Mouse (Mus musculus) adrenal gland, adult 18-20 months (tissue): ENCODE measurements around the gene Rnase9. TPM values are rescaled to one million over a fixed set of nuclear protein-coding genes. Genes with fewer than 3 reads are reported as not detected.

Experiments
- total RNA-seq, 2 experiments: library from RNA; stranded (reverse); gene quantifications; 1 replicate in 1 of 2; 2 replicates in 1 of 2; pipeline ENCODE4 v1.2.3; 2021

Gene Rnase9
- total RNA-seq, 2 experiments from 2014 or later: not detected

Other genes with a start within 250 kb of the Rnase9 start
- not detected for gene Ccnb1ip1, start 234.1 kb downstream of the Rnase9 start, total RNA-seq
- gene Parp2, start 234.0 kb downstream of the Rnase9 start, total RNA-seq: 10 to 100 TPM; 21.0 to 22.7 TPM
- 10 to 100 TPM; 22.2 to 25.2 TPM for gene Tep1, start 171.3 kb downstream of the Rnase9 start, total RNA-seq
- gene Klhl33, start 144.4 kb downstream of the Rnase9 start, total RNA-seq: 1 to 10 TPM in 1 of 2 experiments, under 1 TPM in 1; 0.83 to 1.3 TPM
- 10 to 100 TPM; 48.9 to 51.3 TPM for gene Osgep, start 117.0 kb downstream of the Rnase9 start, total RNA-seq
- gene Apex1, start 116.9 kb downstream of the Rnase9 start, total RNA-seq: 10 to 100 TPM; 50.7 to 66.7 TPM
- 10 to 100 TPM; 54.8 to 63.0 TPM for gene Pip4p1, start 111.0 kb downstream of the Rnase9 start, total RNA-seq
- 10 to 100 TPM; 35.0 to 40.3 TPM for gene Pnp, start 110.8 kb downstream of the Rnase9 start, total RNA-seq
- gene Gm49342, start 97.4 kb downstream of the Rnase9 start, total RNA-seq: 10 to 100 TPM; 31.9 to 43.9 TPM
- gene Pnp2, start 85.9 kb downstream of the Rnase9 start, total RNA-seq: 1 to 10 TPM; 1.7 to 2.7 TPM
- gene Rnase10, start 34.1 kb downstream of the Rnase9 start, total RNA-seq: not detected
- gene Rnase11, start 8.3 kb upstream of the Rnase9 start, total RNA-seq: not detected
- gene Rnase12, start 15.8 kb upstream of the Rnase9 start, total RNA-seq: not detected
- under 1 TPM in 1 of 2 experiments, not detected in 1; 0.03 TPM for gene Olfr750, start 32.6 kb upstream of the Rnase9 start, total RNA-seq
- gene Rnase4, start 49.2 kb upstream of the Rnase9 start, total RNA-seq: 10 to 100 TPM; 44.8 to 61.9 TPM
- gene Ang, start 49.3 kb upstream of the Rnase9 start, total RNA-seq: 1 to 10 TPM; 4.9 to 9.2 TPM
- gene Eddm3b, start 72.6 kb upstream of the Rnase9 start, total RNA-seq: not detected
- 1 to 10 TPM; 1.3 to 2.0 TPM for gene Rnase6, start 82.0 kb upstream of the Rnase9 start, total RNA-seq
- not detected for gene Rnase1, start 104.9 kb upstream of the Rnase9 start, total RNA-seq
- not detected for gene Rnase2b, start 120.4 kb upstream of the Rnase9 start, total RNA-seq
- not detected for gene Ang2, start 157.3 kb upstream of the Rnase9 start, total RNA-seq
- gene Ear14, start 161.5 kb upstream of the Rnase9 start, total RNA-seq: not detected
- 10 to 100 TPM in 1 of 2 experiments, 1 to 10 TPM in 1; 6.0 to 29.4 TPM for gene Rnase2a, start 214.2 kb upstream of the Rnase9 start, total RNA-seq